Mouse (Mus musculus): Measurements from ENCODE around the gene Cyp2d9. TPM values are rescaled to one million over a fixed set of nuclear protein-coding genes. Genes with fewer than 3 reads are reported as not detected.
"Not testable (repeated sequence)": the region's sequence is repeated elsewhere in the genome, so short reads cannot be mapped to it uniquely, and the experiment has no call there.

Cyp2d9 gene
- 0.97 and 1.3 TPM in 2 replicates for polyA plus RNA-seq (2012; rRNA removed)

DNA sequence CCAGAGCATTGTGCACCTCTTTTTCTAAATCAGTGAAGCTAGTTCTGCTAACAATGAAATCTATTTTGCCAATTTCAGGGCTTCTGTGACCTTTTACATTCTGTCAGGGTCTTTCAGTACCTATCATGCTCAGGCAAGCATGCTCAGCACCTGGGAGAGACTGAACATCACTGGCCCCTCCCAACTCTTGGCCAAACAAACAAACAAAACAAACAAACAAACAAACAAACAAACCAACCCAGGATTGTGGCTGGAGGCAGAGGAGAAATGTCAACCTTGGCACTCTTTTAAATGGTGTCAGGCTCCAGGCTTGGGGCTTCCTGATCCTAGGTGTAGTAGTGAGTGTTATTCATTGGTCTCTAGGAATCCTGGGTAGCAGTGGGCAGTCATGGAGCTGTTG is at the start of gene Cyp2d9:
Gene Cyp2d9, plus strand, starts transcription at position 301 of the 400 bp plus-strand sequence.
- DNase-seq: no peak
- no peaks in the 10 kb centered on the region for H3K4me1 ChIP-seq (ENCODE audit: control insufficient read depth, insufficient read depth, low read length)
- no peak within 1 kb of the TSS for H3K4me3 ChIP-seq (replicated peaks; ENCODE audit: extremely low read depth, low read depth, low read length)
- TF ChIP-seq CTCF (IDR thresholded peaks at IDR 0.05; ENCODE audit: insufficient read depth, low read length) (no peak), POLR2A (IDR thresholded peaks at IDR 0.05; ENCODE audit: borderline replicate concordance, extremely low read depth, low read depth, low read length) (no peak)

DNA sequence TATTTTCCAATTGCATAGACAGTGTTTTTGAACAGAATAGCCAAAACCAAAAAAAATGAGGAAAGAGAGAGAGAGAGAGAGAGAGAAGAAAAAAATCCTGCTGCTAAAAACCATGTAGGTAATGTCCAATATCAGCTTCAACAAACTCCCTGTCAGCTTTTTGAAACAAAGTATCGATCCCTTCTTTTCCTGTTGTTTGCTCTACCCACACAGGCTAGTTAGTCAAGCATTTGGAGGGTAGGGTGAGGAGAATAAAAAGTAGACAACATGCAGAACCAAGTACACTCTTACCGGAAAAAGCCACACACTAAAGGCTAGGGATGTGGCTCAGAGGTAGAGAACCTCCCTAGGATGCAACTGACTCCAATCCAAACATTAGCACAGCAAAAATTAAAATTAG is 47.5 kb upstream of the Cyp2d9 start:
- Histone ChIP-seq H3K4me3 (replicated peaks; ENCODE audit: extremely low read depth, low read depth, low read length) (no peak overlapping the region), H3K4me1 (ENCODE audit: control insufficient read depth, insufficient read depth, low read length) (no peaks in the 10 kb centered on the region; the same call in 1 of the 2 replicates)
- no peak for DNase-seq
- TF ChIP-seq CTCF (IDR thresholded peaks at IDR 0.05; ENCODE audit: insufficient read depth, low read length) (no peak), POLR2A (IDR thresholded peaks at IDR 0.05; ENCODE audit: borderline replicate concordance, extremely low read depth, low read depth, low read length) (no peak)
- WGBS: 94% methylated on average over 2 of the region's 2 CpGs

DNA sequence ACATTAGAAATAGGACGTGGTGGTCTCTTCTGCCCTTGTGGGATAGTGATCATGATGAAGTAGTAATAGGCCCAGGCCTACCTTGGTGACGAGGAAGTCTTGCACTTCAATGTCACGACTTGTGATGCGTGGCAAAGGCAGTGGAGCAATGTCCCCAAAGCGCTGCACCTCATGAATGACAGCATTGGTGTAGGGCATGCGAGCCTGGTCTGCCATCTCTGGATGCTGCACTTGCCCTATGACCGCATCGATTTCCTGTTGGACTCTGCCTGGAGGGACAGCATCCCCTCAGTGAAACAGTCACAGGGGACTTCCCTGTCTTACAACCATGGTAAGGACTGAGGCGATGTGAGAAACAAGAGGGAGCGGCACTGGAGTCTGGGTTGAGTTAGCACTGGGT is 43.3 kb upstream of the Cyp2d9 start:
- WGBS: 94% methylated on average over 10 of the region's 10 CpGs
- DNase-seq; H3K4me3 ChIP-seq (replicated peaks; ENCODE audit: extremely low read depth, low read depth, low read length); H3K4me1 ChIP-seq (ENCODE audit: control insufficient read depth, insufficient read depth, low read length): not testable (repeated sequence)

DNA sequence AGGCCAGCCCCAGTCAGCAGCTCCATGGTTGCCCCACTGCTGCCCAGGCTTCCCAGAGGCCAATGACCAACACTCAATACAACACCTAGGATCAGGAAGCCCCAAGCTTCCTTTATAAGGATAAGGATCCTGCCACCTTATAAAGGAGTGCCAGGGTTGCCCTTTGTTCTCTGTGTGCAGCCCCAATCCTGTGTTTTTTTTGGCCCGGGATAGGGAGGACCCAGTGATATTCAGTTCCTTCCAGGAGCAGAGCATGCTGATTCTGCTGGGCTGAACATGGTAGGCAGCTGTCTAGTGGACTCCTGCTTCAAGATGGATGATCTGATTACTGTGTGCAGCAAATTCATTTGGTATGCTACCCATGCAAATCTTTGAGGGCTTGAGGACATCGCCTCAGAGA is 39.3 kb upstream of the Cyp2d9 start, which contains the start of gene Cyp2d11:
Gene Cyp2d11, minus strand, starts transcription at position 101 of the 400 bp plus-strand sequence.
- H3K4me3 ChIP-seq (replicated peaks; ENCODE audit: extremely low read depth, low read depth, low read length); DNase-seq; H3K4me1 ChIP-seq (ENCODE audit: control insufficient read depth, insufficient read depth, low read length): not testable (repeated sequence)
- whole genome bisulfite sequencing: 86% methylated on average over 2 of the region's 2 CpGs

DNA sequence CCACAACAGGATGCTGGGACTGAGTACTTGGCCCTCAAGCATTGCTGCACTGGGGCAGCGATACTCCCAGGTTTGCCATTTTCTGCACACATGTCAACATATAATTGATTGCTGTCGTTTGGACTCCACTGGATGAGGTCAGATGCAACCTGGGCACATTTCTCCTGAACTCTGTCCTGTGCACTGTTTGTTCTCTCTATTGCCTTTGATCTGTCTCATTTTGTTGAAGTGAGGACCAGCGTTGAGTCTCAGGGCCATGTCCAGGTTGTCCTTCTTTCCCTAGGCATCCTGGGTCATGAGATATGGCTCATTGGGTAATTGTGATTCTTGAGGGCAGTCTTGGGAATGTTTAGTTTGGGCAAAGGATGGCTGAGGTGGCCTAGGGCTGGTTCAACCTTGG is 37.3 kb upstream of the Cyp2d9 start:
- H3K4me3 ChIP-seq (replicated peaks; ENCODE audit: extremely low read depth, low read depth, low read length); DNase-seq; H3K4me1 ChIP-seq (ENCODE audit: control insufficient read depth, insufficient read depth, low read length): not testable (repeated sequence)
- 81% methylated on average over 3 of the region's 3 CpGs for WGBS

DNA sequence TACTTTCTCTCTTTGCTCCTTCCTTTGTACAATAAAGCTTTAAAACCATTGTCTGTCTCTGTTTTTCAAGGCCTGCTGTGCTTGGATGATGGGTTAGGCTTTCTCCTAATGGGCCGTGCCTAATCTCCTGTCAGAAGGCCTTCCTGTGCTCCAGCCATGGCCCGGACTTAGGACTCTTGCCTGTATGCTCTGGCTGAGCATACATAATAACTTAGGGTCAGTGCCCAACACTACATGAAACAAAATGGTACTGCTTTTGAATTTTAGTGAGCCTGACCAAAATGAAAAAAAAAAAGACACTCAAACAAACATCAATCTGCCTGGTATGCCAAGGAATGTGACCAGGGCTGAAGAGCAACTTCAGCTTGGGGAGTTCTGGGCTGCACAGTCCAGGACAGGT is 31.7 kb upstream of the Cyp2d9 start:
- WGBS: 74% methylated on average over 2 of the region's 2 CpGs
- Histone ChIP-seq H3K4me1 (ENCODE audit: control insufficient read depth, insufficient read depth, low read length) (no peaks in the 10 kb centered on the region), H3K4me3 (replicated peaks; ENCODE audit: extremely low read depth, low read depth, low read length) (no peak overlapping the region)
- TF ChIP-seq CTCF (IDR thresholded peaks at IDR 0.05; ENCODE audit: insufficient read depth, low read length): no peak
- TF ChIP-seq POLR2A (IDR thresholded peaks at IDR 0.05; ENCODE audit: borderline replicate concordance, extremely low read depth, low read depth, low read length): no peak
- DNase-seq: no peak

DNA sequence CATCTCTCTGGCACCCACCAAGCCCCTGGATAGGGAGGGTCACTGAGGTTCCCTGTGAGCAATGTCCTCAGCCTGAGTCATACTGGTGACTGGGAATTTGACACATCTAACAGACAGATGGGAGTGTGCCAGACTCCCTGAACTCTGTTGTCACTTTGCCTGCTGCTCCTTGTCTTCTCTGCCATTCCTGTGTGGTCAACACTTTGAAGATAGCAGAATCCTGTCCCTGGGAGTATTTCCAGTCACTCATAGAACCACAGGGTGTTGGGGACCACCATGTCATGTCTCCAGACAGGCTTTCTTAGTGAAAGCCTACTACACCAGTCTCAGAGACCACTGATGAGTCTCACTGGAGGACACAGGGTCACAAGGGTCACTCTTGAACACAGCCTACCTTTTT is 31.1 kb upstream of the Cyp2d9 start:
- TF ChIP-seq POLR2A (IDR thresholded peaks at IDR 0.05; ENCODE audit: borderline replicate concordance, extremely low read depth, low read depth, low read length) (no peak), CTCF (IDR thresholded peaks at IDR 0.05; ENCODE audit: insufficient read depth, low read length) (no peak)
- DNase-seq: no peak
- Histone ChIP-seq H3K4me1 (ENCODE audit: control insufficient read depth, insufficient read depth, low read length) (no peaks in the 10 kb centered on the region), H3K4me3 (replicated peaks; ENCODE audit: extremely low read depth, low read depth, low read length) (no peak overlapping the region)

DNA sequence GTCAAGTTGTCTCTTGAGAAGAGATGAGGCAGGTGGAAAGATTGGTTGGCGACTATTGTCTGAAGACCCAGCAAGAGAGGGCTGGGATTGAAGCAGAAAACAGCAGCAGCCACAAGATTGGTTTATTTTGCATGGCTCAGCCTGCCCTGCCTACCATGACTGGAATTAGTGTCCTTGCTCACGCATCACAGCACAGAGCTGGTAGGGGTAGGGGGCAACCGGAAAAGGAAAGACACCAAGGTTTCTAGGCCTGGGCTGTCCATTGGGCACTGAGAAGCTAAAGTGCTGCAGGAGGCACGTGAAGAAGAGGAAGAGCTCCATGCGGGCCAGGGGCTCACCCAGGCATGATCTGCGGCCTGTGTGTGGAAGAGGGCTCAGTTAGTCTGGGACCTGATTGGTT is 30.5 kb upstream of the Cyp2d9 start:
- TF ChIP-seq CTCF (IDR thresholded peaks at IDR 0.05; ENCODE audit: insufficient read depth, low read length) (no peak), POLR2A (IDR thresholded peaks at IDR 0.05; ENCODE audit: borderline replicate concordance, extremely low read depth, low read depth, low read length) (no peak)
- 89% methylated on average over 6 of the region's 6 CpGs for WGBS
- Histone ChIP-seq H3K4me3 (replicated peaks; ENCODE audit: extremely low read depth, low read depth, low read length) (no peak overlapping the region), H3K4me1 (ENCODE audit: control insufficient read depth, insufficient read depth, low read length) (no peaks in the 10 kb centered on the region)
- DNase-seq: no peak

DNA sequence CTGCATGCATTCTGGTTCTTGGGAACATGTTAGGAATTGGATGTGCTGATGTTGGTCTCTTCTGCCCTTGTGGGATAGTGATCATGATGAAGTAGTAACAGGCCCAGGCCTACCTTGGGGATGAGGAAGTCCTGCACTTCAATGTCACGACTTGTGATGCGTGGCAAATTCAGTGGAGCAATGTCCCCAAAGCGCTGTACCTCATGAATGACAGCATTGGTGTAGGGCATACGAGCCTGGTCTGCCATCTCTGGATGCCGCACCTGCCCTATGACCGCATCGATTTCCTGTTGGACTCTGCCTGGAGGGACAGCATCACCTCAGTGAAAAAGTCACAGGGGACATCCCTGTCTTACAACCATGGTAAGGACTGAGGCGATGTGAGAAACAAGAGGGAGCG is 29.6 kb upstream of the Cyp2d9 start:
- Histone ChIP-seq H3K4me1 (ENCODE audit: control insufficient read depth, insufficient read depth, low read length) (no peaks in the 10 kb centered on the region), H3K4me3 (replicated peaks; ENCODE audit: extremely low read depth, low read depth, low read length) (no peak overlapping the region)
- WGBS: 88% methylated on average over 9 of the region's 9 CpGs
- no peak for TF ChIP-seq POLR2A (IDR thresholded peaks at IDR 0.05; ENCODE audit: borderline replicate concordance, extremely low read depth, low read depth, low read length)
- no peak for TF ChIP-seq CTCF (IDR thresholded peaks at IDR 0.05; ENCODE audit: insufficient read depth, low read length)
- DNase-seq: no peak

DNA sequence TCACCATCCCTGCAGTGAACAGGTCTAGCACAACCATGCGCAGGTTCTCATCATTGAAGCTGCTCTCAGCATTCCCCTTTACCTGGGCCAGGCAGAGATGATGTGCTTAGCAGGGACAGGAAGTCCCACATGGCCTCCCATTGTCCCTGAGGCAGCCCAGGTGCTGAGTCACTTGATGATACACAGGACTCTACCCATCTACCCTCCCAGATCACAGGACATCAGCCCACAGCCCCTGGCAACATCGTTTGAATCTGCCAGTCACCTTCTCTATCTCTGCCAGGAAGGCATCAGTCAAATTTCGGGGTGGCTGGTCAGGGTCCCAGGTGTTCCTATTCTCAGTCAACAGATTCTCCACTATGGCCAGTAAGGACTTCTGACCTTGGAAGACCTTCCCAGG is 29.1 kb upstream of the Cyp2d9 start:
- no peaks in the 10 kb centered on the region for H3K4me1 ChIP-seq (ENCODE audit: control insufficient read depth, insufficient read depth, low read length)
- no peak overlapping the region for H3K4me3 ChIP-seq (replicated peaks; ENCODE audit: extremely low read depth, low read depth, low read length)
- no peak for DNase-seq
- TF ChIP-seq POLR2A (IDR thresholded peaks at IDR 0.05; ENCODE audit: borderline replicate concordance, extremely low read depth, low read depth, low read length) (no peak), CTCF (IDR thresholded peaks at IDR 0.05; ENCODE audit: insufficient read depth, low read length) (no peak)
- WGBS: 82% methylated on average over 3 of the region's 3 CpGs

DNA sequence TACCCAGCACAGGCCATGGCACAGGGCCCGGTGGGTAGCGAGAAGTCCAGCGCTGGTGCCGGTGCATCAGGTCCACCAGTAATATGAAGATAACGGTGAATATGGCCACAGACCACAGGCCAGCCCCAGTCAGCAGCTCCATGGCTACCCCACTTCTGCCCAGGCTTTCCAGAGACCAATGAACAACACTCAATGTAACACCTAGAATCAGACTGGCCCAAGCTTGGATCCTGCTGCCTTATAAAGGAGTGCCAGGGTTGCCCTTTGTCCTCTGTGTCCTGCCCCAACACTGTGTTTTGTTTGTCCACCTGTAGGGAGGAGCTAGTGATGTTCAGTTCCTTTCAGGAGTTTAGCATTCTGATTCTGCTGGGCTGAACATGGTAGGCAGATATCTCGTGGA is 26.3 kb upstream of the Cyp2d9 start, which contains the start of gene Cyp2d10:
Gene Cyp2d10, minus strand, starts transcription at position 215 of the 400 bp plus-strand sequence.
- TF ChIP-seq CTCF (IDR thresholded peaks at IDR 0.05; ENCODE audit: insufficient read depth, low read length) (no peak), POLR2A (IDR thresholded peaks at IDR 0.05; ENCODE audit: borderline replicate concordance, extremely low read depth, low read depth, low read length) (no peak)
- DNase-seq: no peak
- WGBS: 90% methylated on average over 6 of the region's 6 CpGs
- H3K4me3 ChIP-seq (replicated peaks; ENCODE audit: extremely low read depth, low read depth, low read length): no peak within 1 kb of the TSS
- no peaks in the 10 kb centered on the region for H3K4me1 ChIP-seq (ENCODE audit: control insufficient read depth, insufficient read depth, low read length)
